Mouse (Mus musculus) hindbrain, embryonic 15.5 days (tissue): ENCODE results near the gene Grm1. TPM values are rescaled to one million over a fixed set of nuclear protein-coding genes. Genes with fewer than 3 reads are reported as not detected.

Experiments used
- ATAC-seq: fragments of 200-750 bp; cut with Nextera tagmentation; 2 replicates; pipeline ENCODE4 v1.8.0; 2017; ENCODE audit warnings: low read depth, moderate number of reproducible peaks, moderate TSS enrichment; ENCODE audit not compliant: low FRiP score
- H3K27ac ChIP-seq: fragments of 300-500 bp; sonication (generic); replicated peaks from 2 replicates; pipeline ENCODE4 v1.5.1; 2015; ENCODE audit warnings: mild to moderate bottlenecking, inconsistent platforms
- H3K27me3 ChIP-seq: fragments of 300-500 bp; sonication (generic); 2 replicates; pipeline ENCODE4 v1.6.1; 2015; ENCODE audit warnings: control low read depth, inconsistent platforms
- H3K36me3 ChIP-seq: fragments of 300-500 bp; sonication (generic); 2 replicates; pipeline ENCODE4 v1.6.1; 2015; ENCODE audit warnings: control low read depth, inconsistent platforms
- H3K4me1 ChIP-seq: fragments of 300-500 bp; sonication (generic); replicated peaks from 2 replicates; pipeline ENCODE4 v1.6.1; 2015; ENCODE audit warnings: control low read depth, inconsistent platforms
- H3K4me2 ChIP-seq: fragments of 300-500 bp; sonication (generic); 2 replicates; pipeline ENCODE4 v1.6.1; 2015; ENCODE audit warnings: moderate library complexity, mild to moderate bottlenecking, inconsistent platforms
- H3K4me3 ChIP-seq: fragments of 300-500 bp; sonication (generic); 2 replicates; pipeline ENCODE4 v1.5.1; 2015; ENCODE audit warnings: mild to moderate bottlenecking, inconsistent platforms
- H3K9ac ChIP-seq: fragments of 300-500 bp; sonication (generic); 2 replicates; pipeline ENCODE4 v1.6.1; 2015; ENCODE audit warnings: inconsistent platforms
- H3K9me3 ChIP-seq: fragments of 300-500 bp; sonication (generic); 2 replicates; pipeline ENCODE4 v1.6.1; 2016; ENCODE audit warnings: control low read depth, inconsistent platforms
- WGBS: fragments of 180-500 bp; shearing (Covaris S2); methylation state at CpG from one replicate; pipeline ENCODE4 v1.1.7; 2015; 5-methylcytosine and 5-hydroxymethylcytosine counted together
- polyA plus RNA-seq: library from polyadenylated mRNA; unstranded; fragments of >200 nt; fragmentation: Nextera tagmentation; extraction: Ambion mirVana; gene quantifications from 2 replicates; pipeline ENCODE4 v1.2.1, GENCODE M21; 2015

The Grm1 gene
- polyA plus RNA-seq, 1 experiment from 2014 or later: 10.7 TPM

DNA sequence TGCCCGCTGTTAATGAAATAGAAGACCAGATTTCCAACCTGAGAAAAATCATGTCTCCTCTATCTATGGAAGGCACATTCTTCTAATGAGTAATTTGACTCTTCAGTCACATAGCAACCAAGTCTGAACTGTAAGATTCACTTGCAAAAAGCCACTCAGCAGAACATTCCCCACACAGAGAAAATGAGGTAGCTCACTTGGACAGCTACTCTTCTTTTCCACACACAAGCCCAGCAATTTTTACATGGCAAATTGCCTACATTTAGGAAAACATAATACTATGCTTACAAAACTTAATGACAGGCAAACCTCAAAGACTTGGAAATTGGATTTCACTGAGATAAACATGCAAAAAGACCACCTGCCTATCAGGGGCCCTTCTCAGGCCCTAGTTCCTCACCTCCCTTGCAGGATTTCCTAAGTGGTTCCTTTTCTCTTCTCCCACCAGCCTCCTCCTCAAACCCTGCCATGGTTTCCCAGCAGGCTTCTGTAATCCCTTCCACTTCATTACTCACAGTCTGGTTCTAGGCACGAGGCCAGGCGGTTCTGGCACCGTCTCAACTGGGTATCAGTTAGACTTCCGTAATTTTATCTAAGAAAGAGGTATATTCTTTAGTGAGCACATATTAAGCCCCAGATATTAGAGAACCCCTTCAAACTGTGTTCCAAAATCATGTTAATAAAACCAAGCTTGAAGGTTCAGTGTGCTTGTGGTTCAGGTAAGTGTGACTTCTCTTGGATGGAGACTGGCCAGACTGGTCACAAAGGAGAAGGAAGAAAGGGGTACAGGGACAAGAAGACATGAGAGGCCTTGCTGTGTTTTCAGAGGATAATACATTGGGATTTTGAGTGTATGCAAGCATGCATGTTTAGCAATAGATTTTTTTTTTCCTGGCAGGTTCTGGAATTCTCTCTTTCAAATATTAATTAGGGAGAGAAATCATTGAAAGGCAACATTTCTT is 269.1 kb downstream of the Grm1 start:
- WGBS: 53% methylated on average over 5 of the region's 5 CpGs
- Histone ChIP-seq H3K4me3 (no peak overlapping the region), H3K27me3 (no peaks in the 10 kb centered on the region), H3K9me3 (no peaks in the 10 kb centered on the region), H3K36me3 (no peaks in the 10 kb centered on the region), H3K9ac (no peak overlapping the region), H3K4me1 (no peaks in the 10 kb centered on the region), H3K4me2 (no peak overlapping the region), H3K27ac (0 out of 2 replicates have a peak overlapping the region, but pooled peaks have one; percentile 30)
- ATAC-seq: peak; percentile 77

DNA sequence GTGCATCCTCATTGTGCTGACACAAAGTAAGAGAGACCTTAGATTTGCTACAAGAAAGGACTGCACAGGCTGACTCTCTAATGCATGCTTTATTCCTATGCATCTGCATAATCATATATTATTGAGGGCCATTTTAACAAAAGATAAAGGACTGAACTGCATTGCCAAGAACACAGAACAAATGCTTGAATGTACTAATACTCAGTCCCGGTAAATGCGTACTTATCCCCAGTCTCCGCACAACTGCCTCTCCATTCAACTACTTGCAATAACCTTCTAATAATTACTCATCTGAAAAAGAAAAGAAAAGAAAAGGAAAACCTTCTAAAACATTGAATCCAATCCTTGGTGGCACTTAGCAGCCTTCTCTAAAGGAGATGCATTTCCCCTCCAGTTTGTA is 272.4 kb downstream of the Grm1 start:
- no peak for ATAC-seq
- WGBS: 77% methylated on average over 3 of the region's 3 CpGs
- Histone ChIP-seq H3K9ac (no peak overlapping the region), H3K4me2 (no peak overlapping the region), H3K4me1 (no peaks in the 10 kb centered on the region), H3K27me3 (no peaks in the 10 kb centered on the region), H3K27ac (no peak overlapping the region), H3K36me3 (no peaks in the 10 kb centered on the region), H3K9me3 (no peaks in the 10 kb centered on the region), H3K4me3 (no peak overlapping the region)

- Histone ChIP-seq H3K9me3 (no peaks in the 10 kb centered on the region), H3K36me3 (no peaks in the 10 kb centered on the region), H3K27ac (no peak overlapping the region), H3K4me2 (no peak overlapping the region), H3K4me1 (no peaks in the 10 kb centered on the region), H3K9ac (no peak overlapping the region), H3K4me3 (no peak overlapping the region), H3K27me3 (no peaks in the 10 kb centered on the region)
- 95% methylated on average over 1 of the region's 1 CpGs for WGBS
- ATAC-seq: no peak
Observed at GRCm38 (mm10) chr10:10795321-10795720, 286.8 kb downstream of the Grm1 start.

DNA sequence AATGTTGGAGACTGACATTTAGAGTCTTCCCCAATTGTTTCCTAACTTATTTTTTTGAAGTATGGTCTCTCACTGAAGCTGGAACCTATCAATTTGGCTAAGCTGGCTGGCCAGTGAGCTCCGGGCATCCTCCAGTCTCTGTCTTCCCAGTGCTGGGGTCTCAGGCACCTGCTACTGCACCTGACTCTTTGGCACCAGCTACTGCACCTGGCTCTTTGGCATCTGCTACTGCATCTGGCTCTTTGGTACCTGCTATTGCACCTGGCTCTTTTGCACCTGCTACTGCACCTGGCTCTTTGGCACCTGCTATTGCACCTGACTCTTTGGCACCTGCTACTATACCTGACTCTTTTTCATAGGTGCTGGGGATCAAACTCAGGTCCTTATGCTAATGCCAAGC is 291.7 kb downstream of the Grm1 start:
- H3K4me1 ChIP-seq: no peaks in the 10 kb centered on the region
- H3K27ac ChIP-seq: no peak overlapping the region
- ATAC-seq: no peak
- 81% methylated on average over 1 of the region's 1 CpGs for WGBS
- H3K9ac ChIP-seq: no peak overlapping the region
- no peaks in the 10 kb centered on the region for H3K9me3 ChIP-seq
- H3K27me3 ChIP-seq: no peaks in the 10 kb centered on the region
- no peak overlapping the region for H3K4me2 ChIP-seq
- no peak overlapping the region for H3K4me3 ChIP-seq
- H3K36me3 ChIP-seq: no peaks in the 10 kb centered on the region

DNA sequence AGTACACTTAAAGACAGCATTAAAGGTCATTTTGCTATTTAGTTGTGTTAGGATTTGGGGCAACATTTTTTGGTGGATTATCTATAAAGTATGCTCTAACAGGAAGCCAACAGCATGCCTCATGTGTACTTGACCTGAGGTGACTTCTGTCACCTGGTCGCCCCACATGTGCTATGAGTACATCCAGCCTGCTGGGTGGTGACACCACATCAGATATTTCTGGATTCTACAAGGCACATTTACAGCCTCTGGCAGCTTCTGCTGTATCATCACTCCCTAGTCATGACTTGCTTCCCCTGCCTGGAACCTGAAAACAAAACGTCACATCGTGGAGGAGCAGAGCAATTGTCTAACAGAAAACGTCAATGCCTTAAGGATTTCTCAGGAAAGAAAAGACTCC is 292.2 kb downstream of the Grm1 start:
- Histone ChIP-seq H3K4me2 (no peak overlapping the region), H3K9ac (no peak overlapping the region), H3K27me3 (no peaks in the 10 kb centered on the region), H3K4me3 (no peak overlapping the region), H3K36me3 (no peaks in the 10 kb centered on the region), H3K4me1 (no peaks in the 10 kb centered on the region), H3K9me3 (no peaks in the 10 kb centered on the region), H3K27ac (no peak overlapping the region)
- 82% methylated on average over 4 of the region's 4 CpGs for WGBS
- no peak for ATAC-seq

DNA sequence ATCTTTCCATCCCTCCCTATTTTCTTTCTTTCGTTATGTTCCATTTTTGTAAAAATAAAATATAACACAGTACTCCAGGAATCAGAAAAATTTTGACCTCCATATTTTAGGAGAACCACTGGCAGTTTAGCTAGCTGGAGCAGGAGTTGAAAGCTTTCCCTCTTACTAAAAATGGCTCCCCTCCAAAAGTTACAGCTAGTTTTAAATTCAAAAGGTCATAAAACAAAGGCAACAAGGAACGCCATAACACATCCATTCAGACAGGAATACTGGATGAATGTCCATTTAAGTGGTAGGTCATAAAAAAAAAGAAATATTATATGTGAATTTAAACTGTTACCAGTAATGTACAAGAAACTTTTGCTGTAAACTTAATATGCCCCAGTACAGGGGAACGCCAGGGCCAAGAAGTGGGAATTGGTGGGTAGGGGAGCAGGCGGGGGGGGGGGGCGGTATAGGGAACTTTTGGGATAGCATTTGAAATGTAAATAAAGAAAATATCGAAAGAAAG is 294.2 kb downstream of the Grm1 start:
- no peaks in the 10 kb centered on the region for H3K27me3 ChIP-seq
- H3K9ac ChIP-seq: no peak overlapping the region
- H3K27ac ChIP-seq: no peak overlapping the region
- H3K36me3 ChIP-seq: no peaks in the 10 kb centered on the region
- ATAC-seq: no peak
- H3K4me3 ChIP-seq: no peak overlapping the region
- no peaks in the 10 kb centered on the region for H3K9me3 ChIP-seq
- 87% methylated on average over 6 of the region's 6 CpGs for WGBS
- no peaks in the 10 kb centered on the region for H3K4me1 ChIP-seq
- H3K4me2 ChIP-seq: no peak overlapping the region

- H3K4me1 ChIP-seq: no peaks in the 10 kb centered on the region
- H3K4me2 ChIP-seq: no peak overlapping the region
- WGBS: 83% methylated on average over 3 of the region's 3 CpGs
- H3K9me3 ChIP-seq: no peaks in the 10 kb centered on the region
- no peak overlapping the region for H3K4me3 ChIP-seq
- no peaks in the 10 kb centered on the region for H3K27me3 ChIP-seq
- no peak overlapping the region for H3K9ac ChIP-seq
- H3K36me3 ChIP-seq: no peaks in the 10 kb centered on the region
- ATAC-seq: no peak
- no peak overlapping the region for H3K27ac ChIP-seq
Observed at GRCm38 (mm10) chr10:10785122-10785521, 297.0 kb downstream of the Grm1 start.

GRCm38 (mm10) chr10:10774827-10775226 is 307.3 kb downstream of the Grm1 start:
- H3K9ac ChIP-seq: no peak overlapping the region
- no peaks in the 10 kb centered on the region for H3K9me3 ChIP-seq
- WGBS: 54% methylated on average over 1 of the region's 1 CpGs
- H3K4me3 ChIP-seq: no peak overlapping the region
- H3K27me3 ChIP-seq: no peaks in the 10 kb centered on the region
- H3K36me3 ChIP-seq: no peaks in the 10 kb centered on the region
- no peaks in the 10 kb centered on the region for H3K4me1 ChIP-seq
- ATAC-seq: peak; percentile 77
- no peak overlapping the region for H3K27ac ChIP-seq
- H3K4me2 ChIP-seq: no peak overlapping the region

- no peaks in the 10 kb centered on the region for H3K4me1 ChIP-seq
- H3K36me3 ChIP-seq: no peaks in the 10 kb centered on the region
- no peaks in the 10 kb centered on the region for H3K9me3 ChIP-seq
- WGBS: 55% methylated on average over 4 of the region's 4 CpGs
- no peak for ATAC-seq
- no peak overlapping the region for H3K4me3 ChIP-seq
- H3K4me2 ChIP-seq: no peak overlapping the region
- H3K27me3 ChIP-seq: no peaks in the 10 kb centered on the region
- H3K27ac ChIP-seq: no peak overlapping the region
- H3K9ac ChIP-seq: no peak overlapping the region
Observed at GRCm38 (mm10) chr10:10763015-10763414, 319.1 kb downstream of the Grm1 start.

- H3K27me3 ChIP-seq: no peaks in the 10 kb centered on the region
- no peak overlapping the region for H3K27ac ChIP-seq
- H3K9ac ChIP-seq: no peak overlapping the region
- no peaks in the 10 kb centered on the region for H3K4me1 ChIP-seq
- no peak overlapping the region for H3K4me3 ChIP-seq
- no peaks in the 10 kb centered on the region for H3K9me3 ChIP-seq
- no peak for ATAC-seq
- H3K4me2 ChIP-seq: no peak overlapping the region
- H3K36me3 ChIP-seq: no peaks in the 10 kb centered on the region
- 71% methylated on average over 1 of the region's 1 CpGs for WGBS
Observed at GRCm38 (mm10) chr10:10761274-10761673, 320.9 kb downstream of the Grm1 start.

DNA sequence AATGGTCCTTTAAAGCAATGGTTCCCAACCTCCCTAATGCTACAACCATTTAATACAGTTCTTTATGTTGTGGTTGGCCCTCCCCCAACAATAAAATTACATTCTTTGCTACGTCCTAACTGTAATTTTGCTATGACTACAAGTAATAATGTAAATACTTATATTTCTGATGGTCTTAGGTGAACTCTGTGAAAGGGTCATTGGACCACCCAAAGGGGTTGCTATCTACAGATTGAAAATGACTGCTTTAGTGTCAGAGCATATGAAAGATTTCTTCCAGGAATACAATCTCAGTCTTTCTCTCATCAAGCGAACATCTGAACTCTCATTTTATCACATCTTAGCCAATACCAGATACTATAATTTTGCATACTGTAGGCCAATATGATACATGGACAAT is 321.4 kb downstream of the Grm1 start:
- H3K27me3 ChIP-seq: no peaks in the 10 kb centered on the region
- no peak overlapping the region for H3K9ac ChIP-seq
- H3K36me3 ChIP-seq: no peaks in the 10 kb centered on the region
- no peak overlapping the region for H3K27ac ChIP-seq
- no peaks in the 10 kb centered on the region for H3K9me3 ChIP-seq
- no peaks in the 10 kb centered on the region for H3K4me1 ChIP-seq
- WGBS: 87% methylated on average over 2 of the region's 2 CpGs
- ATAC-seq: no peak
- H3K4me3 ChIP-seq: no peak overlapping the region
- H3K4me2 ChIP-seq: no peak overlapping the region

DNA sequence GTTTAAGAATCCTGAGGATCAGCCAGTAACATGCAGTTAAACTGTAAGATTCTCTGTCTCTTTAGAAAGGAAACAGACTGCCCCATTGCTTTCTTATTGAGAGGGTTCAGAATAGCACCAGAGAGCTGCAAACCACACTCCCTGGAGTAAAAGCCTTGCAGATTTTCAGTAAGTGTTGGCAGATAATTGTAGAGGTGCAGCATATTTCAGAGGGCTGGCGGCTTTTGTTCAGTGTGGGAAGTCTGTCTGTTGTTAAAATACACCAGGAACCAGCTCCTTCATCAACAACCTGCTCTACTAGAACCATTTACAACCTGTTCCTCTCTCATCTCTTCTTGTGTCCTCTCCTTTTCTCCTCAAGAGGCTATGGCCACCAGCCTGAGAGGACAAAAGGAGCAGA is 331.1 kb downstream of the Grm1 start:
- H3K4me1 ChIP-seq: no peaks in the 10 kb centered on the region
- H3K4me2 ChIP-seq: no peak overlapping the region
- WGBS: 94% methylated on average over 1 of the region's 1 CpGs
- no peak for ATAC-seq
- no peaks in the 10 kb centered on the region for H3K27me3 ChIP-seq
- H3K9ac ChIP-seq: no peak overlapping the region
- H3K27ac ChIP-seq: no peak overlapping the region
- H3K36me3 ChIP-seq: no peaks in the 10 kb centered on the region
- no peaks in the 10 kb centered on the region for H3K9me3 ChIP-seq
- H3K4me3 ChIP-seq: no peak overlapping the region
